Mouse (Mus musculus) cerebral cortex, adult 2 months (tissue): ENCODE results near the gene Hmgn1.

Experiments
- WGBS: fragments of 180-500 bp; shearing (Covaris S2); methylation state at CpG from one replicate; pipeline ENCODE4 v1.1.7; 2018; 5-methylcytosine and 5-hydroxymethylcytosine counted together

Gene Hmgn1

DNA sequence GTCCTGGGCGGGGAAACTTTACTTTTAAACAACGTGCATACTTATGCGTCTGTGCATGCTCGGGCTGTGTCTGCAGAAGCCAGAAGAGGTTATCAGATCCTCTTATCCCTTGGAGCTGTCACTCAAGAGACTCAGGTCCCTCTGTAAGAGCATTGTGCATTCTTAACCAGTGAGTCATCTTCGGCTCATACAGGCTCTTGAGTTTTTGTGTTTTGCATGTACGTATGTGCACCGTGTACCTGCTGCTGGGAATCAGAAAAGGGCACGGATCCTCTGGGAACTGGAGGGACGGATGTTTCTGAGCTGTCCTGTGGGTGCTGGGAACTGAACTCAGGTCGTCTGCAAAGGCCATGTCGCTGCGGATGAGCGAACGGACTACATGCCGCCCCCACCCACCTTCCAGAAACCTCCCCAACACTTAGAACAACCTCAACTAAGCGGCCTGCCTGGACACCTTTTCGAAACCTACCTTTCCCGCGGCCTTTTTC lies 801 bp downstream of the Hmgn1 start:
- 7% methylated on average over 19 of the region's 19 CpGs for WGBS

DNA sequence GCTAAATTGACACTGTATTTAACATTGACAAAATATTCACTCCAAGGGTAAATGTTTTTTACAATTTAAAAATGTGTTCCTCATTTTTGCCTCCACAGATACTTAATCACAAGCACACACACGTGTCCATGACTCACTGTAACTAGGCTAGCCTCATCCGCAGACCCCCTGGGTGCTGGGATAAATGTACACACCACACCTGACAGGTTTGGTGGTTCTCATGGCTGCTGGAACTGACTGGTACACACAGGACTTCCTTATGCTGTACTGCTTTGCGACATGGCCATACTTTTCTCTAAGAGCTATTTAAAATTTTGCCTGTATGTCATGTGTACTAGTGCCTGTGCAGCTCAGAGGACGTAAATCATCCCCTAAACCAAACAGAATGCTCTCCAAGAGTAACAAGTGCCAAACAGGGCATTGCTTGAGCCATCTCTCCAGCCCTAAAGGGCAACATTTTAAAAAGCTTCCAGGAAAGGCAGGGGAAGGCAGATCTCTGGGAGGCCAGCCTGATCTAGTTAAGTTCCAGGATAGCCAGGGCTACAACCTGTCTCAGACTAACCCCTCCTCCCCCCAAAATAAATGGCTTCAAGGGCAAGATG lies 7.4 kb downstream of the Hmgn1 start:
- WGBS: 77% methylated on average over 4 of the region's 4 CpGs

DNA sequence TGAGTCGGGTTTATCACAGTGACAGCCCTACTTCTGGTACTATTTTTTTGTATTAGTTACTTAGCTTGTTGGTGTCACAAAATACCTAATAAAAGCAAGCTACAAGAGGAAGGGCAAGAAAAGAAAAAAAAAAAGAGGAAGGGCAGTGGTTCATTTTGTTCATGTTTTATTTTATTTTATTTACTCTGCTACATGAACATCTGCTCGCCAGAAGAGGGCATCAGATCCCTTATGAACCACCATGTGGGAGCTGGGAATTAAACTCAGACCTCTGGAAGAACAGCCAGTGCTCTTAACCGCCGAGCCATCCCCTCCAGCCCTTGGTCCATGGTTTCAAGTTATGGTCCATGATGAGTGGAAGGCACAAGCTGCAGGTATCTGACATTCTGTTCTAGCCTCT lies 12.8 kb downstream of the Hmgn1 start:
- 58% methylated on average over 4 of the region's 4 CpGs for WGBS

DNA sequence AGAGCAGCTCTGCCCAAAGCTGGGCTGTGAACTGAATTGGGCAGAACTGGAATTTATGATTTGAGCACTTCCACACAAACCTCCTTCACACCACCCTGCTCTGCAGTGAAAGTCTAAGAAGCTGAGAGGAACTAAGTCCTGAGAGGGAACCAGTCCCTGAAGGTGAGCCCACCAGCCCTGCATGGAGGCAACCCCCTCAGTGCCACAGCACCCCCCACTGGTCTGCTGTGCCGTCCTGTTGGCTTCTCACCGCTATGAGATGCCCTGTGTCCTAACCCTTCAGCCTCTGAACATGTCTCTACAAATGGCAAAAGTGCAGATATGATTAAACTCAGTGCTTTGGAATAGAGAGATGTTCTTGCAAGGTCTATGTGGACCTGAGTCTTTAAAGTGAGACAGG lies 14.8 kb downstream of the Hmgn1 start:
- 62% methylated on average over 2 of the region's 2 CpGs for WGBS

DNA sequence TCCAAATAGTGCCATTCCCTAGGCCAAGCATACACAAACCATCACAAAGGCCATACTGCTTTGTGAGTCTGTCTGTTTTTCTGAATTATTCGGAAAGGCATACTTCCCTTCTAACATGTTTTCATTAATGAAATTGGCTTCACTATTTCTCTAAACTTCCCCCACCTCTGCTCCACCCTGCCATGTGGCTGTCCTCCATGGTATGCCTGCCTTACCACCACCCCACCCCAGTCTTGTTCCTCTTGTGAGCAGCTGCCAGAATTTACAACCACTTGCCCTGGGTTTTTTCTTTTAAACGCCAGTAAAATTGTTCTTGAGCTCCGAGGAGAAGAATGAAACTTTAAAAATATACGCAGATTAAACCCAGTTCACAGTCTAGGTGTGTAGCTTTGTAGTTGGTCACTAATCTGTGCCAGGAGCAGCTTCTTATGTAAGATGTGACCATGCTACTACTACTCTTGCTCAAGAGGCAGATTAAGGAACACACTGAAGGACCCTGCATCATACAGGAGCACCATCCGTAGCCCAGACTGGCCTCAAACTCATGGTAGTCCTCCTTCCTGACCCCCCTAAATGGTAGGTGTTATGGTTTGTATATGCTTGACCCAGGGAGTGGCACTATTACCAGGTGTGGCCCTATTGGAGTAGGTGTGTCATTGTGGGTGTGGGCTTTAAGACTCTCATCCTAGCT lies 16.7 kb downstream of the Hmgn1 start:
- 76% methylated on average over 5 of the region's 5 CpGs for WGBS

DNA sequence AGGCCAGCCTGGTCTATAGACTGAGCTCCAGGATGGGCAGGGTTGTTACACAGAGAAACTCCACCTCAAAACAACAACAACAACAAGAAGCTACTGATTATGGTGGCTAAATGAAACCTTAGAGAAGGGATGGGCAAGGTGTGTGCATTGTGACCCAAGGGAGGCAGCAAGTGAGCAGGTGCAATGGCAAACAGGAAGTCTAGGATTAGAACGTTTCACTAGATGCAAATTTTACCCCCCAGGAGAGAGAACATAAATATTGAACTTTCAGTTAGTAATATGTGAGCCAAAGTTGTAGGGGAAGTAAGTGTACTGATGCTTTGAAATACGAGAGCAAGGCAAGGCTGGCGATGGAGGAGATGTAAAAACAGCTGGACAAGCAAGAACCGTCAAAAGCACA lies 17.9 kb downstream of the Hmgn1 start:
- whole genome bisulfite sequencing: 69% methylated on average over 4 of the region's 4 CpGs

DNA sequence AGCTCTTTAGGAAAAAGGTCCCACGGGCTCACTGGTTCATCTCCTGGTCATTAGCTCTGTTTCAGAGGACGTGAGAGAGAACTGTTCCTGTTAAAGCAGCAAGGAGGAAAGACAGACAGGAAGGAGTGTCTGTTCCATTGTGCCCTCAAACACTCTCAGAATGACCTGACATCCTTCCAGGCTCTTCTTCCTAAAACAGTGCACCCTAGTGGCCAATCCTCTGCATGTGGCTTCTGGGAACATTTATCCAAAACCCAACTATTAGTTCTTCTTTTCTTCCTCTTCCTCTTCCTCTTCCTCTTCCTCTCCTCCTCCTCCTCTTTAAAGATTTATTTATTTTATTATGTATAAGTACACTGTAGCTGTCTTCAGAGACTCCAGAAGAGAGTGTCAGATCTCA lies 24.5 kb downstream of the Hmgn1 start:
- WGBS: 57% methylated on average over 2 of the region's 2 CpGs

DNA sequence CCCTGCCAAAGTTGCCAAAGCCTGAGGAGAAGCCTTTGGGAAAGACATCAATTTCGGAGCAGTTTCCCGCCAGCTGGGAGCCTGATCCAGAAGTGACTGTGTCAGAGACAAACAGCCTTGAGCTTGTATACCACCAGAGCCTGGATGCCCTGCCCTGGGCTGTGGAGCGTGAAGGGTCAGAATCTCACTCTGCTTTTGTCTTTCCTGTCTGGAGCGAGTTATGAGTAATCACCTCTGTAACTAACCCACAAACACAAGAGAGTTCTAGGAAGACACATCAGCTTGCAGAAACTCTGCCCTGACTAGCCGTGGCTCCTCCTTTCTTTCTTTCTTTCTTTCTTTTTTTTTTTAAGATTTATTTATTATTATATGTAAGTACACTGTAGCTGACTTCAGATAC lies 31.6 kb downstream of the Hmgn1 start:
- WGBS: 90% methylated on average over 5 of the region's 5 CpGs

DNA sequence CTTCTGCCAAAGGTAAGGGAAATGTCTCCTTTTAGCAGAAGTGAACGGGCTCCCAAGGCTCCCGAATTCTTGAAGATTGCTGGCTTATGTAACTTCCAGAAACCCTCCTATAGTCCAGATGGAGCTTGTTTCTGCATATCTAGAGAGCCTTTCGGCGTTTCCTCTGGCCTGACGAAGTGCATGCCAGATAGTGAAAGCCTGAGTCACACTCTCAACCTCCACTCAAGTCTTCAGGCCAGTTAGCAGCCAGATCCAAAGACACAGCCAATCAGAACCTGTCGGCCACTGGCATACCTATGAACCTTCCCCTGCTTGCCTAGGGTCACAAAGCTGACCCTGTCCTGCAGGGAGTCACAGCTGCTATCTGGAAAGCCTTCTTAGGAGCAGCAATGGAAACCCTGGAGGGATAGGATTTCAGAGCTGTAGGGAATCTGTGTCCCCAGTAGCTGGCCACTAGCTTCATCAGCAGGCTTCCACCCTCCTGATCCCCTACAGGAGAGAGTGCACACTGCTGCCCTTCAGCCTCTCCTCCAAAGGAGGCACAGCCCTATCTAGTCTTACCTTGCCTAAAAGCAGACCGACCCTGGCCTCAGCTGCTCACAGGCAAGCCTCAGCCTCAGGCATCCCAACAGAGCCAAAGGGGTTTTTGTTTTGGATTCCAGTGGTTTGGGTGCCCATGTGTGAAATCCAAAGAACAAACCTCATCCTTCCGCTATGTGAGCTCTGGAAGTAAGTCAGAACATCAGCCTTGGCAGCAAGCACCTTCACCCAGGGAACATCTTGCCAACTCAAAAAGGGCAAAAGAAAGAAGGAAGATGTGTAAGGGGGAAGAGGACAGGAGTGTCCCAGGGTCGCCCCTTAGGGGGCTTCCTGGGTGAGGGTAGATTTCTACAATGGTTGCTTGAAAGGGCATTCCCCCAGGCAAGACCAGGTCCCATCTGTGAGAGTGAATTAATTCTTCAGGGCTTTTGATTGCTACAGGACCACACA lies 35.7 kb downstream of the Hmgn1 start:
- 48% methylated on average over 9 of the region's 9 CpGs for WGBS

DNA sequence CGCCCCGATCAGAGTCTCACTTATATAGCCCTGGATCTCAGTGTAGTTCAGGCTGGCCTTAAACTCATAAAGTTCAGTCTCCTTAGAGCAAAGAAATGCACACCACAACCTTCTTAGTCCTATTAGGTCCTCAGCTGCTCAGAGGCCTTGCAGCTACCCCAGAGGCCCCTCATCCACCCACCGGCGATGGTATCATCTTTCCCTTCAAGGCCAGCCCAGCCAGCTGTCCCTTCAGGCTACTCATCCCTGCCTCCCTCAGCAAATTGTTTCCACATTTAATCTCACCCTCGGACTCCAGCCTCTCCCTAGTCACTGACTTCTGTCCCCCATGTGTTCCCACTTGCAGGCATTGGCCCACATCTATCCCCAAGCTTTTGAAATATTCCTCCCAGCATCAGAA lies 39.4 kb downstream of the Hmgn1 start:
- WGBS: 77% methylated on average over 5 of the region's 5 CpGs

DNA sequence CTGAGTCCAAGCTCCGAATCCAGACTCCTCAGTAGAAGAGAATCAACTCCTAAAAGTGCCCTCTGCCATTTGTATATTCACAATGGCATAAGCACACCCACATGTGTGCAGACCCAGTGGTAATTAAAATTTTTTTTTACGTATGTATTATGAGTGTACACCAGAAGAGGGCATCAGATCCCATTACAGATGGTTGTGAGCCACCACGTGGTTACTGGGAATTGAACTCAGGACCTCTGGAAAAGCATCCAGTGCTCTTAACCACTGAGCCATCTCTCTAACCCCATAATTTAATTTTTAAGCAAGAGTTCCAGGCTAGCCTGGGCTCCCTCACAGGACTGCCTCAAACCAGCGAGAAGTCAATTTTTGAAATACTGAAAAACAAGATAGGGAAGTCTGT lies 40.1 kb downstream of the Hmgn1 start:
- WGBS: 75% methylated on average over 4 of the region's 4 CpGs

DNA sequence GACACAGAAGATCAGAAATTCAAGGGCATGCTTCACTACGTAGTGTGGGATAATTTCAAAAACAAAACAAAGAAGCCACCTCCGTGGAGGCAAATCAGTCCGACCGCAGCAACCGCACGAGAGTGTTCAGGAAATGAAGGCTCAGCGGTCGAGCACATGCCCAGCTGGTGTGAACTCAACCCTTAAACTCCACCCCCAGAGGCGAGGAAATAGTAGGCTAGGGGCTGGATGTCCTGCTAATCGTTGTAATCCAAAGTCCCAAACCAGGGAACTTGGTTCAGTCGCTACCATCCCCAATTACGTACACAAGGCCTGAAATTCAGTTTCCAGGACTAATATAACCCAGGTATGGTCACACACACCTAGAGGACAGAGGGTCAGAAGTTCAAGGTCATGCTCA lies 40.5 kb downstream of the Hmgn1 start:
- WGBS: 74% methylated on average over 12 of the region's 12 CpGs

DNA sequence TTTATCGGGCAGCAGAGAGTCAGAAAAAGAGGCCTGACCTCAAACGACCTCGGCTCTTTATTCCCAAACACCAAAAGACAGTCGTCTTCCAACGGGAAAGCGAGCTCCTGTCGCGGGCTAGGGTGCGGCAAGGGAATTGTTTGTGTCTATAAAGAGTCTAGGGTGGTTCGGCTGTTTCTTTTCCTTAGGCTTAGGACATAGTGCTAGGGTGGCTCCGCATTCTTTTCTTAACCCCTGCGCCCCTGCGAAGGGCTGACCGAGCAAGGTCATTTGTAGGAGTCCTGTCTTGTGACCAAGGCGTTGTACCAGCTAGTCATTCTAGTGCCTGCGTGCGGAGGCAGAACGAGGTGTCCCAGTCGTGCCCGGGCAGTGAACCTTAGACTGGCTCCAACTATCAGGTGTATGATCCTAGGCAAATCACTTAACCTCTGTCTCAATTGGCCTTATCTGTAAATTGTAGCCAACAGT lies 44.3 kb downstream of the Hmgn1 start:
- WGBS: 6% methylated on average over 20 of the region's 20 CpGs

DNA sequence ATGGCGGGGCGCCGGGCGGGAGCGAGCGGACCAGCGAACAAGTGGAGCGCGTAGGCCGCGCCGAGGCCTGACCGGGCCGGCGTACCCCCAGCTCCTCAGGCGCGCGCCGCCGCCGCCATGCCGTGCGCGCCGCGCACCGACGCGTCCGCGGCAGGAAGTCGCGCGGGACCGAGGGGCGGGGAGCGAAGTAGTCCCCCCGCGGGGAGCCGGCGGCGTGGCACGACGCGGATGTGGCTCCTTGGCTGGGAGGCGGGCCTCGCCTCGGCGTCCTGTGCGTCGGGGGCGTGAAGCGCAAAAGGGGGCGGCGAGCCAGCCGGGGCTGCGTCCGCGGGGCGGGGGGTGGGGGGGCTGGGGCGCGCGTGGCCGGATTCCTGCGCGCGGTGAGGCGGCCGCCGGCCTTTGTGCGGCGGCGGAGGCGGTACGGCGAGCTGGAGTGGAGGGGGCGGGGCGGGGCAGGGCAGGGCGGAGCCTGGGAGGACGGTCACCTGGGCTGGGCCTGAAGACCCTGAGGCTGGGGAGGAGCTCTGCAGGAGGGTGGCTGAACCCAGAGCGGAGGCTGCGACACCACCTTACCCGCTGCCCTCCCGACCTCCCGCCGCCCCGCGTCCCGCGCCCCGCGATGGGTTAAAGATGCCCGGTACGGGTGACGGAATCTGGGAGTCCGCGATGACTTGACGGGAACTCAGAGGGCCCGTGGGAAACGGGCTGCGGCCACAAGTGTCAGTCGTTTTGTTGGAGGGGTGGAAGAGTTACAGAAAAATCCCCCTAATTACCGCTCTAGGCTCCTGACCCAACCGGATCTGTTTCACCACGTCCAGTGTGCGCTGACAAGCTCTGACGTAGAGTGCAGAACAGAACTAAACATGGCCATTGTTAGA lies 45.0 kb downstream of the Hmgn1 start, which contains the start of gene Brwd1:
Brwd1 (minus strand) TSS at position 226 of the 878 bp plus-strand sequence.
- under 1% methylated on average over 79 of the region's 107 CpGs for WGBS

DNA sequence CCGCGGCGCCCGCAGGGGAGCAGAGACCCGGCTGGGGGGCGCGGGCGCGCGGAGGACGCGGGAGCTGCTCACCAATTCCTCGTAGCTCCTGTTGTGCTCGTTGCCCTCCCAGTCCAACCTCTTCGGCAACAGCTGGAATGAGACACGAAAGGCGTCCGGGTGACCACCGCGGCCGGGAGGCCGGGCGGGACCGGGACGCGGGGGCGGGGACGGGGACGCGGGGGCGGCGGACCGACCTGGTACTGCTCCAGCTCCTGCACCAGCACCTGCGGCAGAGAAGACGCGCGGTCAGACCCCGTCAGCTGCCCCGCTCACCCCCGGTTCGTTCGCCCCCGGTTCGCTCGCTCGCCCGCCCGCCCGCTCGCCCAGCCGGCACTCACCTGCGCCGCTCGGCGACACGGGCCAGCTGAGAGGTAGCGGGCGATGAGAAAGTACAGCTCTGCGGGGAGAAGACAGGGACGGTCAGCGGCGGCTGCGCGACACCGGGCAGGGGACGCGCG lies 45.7 kb downstream of the Hmgn1 start:
- whole genome bisulfite sequencing: under 1% methylated on average over 64 of the region's 68 CpGs

DNA sequence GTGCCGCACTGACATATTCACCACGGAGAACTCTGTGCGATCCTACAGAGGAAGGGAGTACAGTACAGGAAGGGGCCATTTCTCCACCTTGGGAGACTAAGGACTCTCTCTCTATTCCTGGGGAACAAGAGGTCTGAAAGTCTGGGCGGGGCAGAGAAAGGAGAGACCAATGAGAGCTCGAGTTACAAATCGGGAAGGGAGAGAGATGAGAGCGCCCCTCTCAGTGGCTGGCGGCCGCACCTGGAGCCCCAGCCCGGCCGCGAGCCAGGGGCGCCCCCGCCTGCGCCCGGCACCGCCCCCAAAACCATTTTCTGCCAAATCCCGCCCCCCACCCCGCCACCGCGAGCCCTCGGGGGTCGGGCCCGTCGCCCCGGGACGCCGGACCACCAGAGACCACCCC lies 46.2 kb downstream of the Hmgn1 start:
- 1% methylated on average over 27 of the region's 28 CpGs for WGBS

DNA sequence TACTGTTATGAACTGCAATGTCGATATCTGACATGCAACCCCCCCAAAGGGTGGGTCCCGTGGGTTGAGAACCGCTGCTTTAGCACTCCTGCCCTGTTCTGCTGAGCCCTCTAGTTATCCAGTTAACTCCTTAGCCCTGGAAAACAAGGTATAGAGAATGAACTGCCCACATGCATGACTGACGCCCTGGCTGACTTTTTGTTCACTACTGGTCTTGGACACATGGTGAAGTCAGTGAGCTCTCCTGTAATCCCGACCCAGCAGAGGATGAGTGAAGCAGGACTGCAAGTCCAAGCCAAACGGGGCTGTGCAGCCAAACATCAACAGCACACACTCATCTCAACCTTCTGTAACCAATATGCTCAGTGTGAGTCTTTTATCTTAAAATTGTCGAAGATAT lies 47.0 kb downstream of the Hmgn1 start:
- 66% methylated on average over 7 of the region's 7 CpGs for WGBS
